Mouse (Mus musculus) kidney, postnatal 4 days (tissue): ENCODE results near the gene Fbxw11.
"Not testable (repeated sequence)": the region's sequence is repeated elsewhere in the genome, so short reads cannot be mapped to it uniquely, and the experiment has no call there.

ENCODE experiments used
- DNase-seq, 2 experiments: peaks; one replicate each; pipeline ENCODE4 v3.0.0; 2021; ENCODE audit warnings: mixed read lengths in 2 of 2

Fbxw11 gene

DNA sequence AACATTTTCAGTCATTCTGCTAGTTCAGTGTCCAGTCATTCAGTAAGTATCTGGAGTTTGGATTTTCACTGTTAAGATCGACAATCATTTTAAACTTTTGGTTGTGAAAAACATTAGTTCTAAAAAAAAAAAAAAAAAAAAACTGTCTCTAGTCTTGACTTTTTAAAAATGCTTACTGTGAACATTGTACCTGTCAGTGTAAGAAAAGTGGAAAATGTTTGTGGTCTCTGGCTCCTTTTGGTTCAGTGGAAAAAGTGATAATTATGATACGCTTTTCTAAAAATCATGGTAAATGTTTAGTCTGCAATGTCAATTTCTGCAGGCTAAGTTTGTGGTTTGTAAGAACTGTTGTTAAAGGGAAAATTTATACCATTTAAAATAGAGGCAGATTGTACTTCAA, 72.4 kb downstream of the Fbxw11 start:
- DNase-seq: no peak

DNA sequence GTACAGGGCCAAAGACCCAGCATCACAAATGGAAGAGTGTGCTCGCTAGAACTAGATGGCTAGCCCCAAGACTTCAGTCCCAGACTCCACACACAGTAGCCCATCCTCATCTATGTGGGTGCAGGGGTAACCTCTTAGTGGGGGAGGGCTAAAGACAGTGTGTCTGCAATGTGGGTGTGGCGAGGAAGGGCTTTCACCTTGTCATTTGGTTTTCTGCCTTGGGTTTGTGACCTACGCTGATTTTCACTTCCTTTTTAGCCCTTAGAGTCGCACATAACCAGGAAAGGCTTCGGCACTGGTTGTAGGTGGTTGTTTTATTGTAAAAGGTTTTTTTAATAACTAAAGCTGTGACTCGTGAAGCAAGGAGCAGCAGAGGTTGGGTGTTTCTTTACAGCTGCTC, 73.0 kb downstream of the Fbxw11 start:
- DNase-seq: no peak

DNA sequence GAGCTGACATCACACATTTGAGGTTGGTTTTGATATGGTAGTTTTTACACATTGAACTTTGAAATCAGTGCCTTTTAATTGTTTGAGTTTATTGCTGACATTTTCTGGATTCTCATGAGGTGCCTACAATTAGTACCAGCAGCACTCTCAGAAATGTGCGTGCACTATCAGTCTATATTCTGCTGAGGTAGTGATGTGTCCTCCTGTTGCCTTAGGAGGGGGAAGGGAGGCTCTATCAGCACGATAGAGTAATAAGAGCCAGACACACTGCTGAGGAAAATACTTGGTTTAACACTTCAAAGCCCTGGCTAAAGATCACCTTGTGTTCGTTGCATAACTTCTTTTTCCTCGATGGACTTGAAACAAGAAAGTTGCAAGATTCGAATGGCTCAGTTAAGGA, 73.4 kb downstream of the Fbxw11 start:
- DNase-seq: no peak

DNA sequence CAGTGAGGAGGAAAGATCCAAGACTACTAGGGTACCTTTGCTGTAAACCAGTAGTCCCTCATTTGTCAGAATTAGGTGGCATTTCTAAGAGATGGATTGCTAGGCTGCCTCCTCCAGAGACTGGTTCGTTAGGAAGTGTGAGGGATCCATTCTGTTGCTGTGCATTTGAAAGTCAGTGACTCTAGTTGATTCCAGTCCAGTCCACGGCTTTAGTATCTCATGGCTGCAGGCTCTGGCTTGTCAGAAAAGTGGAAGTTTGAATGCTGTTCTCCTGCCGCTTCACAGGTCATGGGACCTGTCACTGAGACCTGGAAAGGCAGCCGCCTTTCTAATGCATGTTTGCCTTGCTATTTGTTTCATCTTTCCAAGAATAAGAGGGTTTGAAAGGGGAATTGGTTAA, 74.4 kb downstream of the Fbxw11 start:
- DNase-seq: no peak

DNA sequence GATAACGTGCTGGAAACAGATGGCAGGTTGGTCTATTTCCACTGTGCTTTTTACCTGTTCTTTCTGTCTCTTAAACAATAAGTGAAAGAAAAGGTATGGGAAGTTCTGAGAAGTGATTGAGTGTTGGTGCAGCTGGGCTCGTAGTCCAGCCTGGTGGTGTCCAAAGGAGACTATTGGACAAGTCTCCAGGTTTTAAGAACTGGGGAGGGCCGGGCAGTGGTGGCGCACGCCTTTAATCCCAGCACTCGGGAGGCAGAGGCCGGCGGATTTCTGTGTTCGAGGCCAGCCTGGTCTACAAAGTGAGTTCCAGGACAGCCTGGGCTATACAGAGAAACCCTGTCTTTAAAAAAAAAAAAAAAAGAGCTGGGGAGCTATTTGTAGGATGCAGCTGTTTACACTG, 75.2 kb downstream of the Fbxw11 start:
- not testable (repeated sequence) for DNase-seq

- peak; percentile 57 to 69 for DNase-seq
Measured at GRCm38 (mm10) chr11:32718371-32718770, 75.8 kb downstream of the Fbxw11 start.

DNA sequence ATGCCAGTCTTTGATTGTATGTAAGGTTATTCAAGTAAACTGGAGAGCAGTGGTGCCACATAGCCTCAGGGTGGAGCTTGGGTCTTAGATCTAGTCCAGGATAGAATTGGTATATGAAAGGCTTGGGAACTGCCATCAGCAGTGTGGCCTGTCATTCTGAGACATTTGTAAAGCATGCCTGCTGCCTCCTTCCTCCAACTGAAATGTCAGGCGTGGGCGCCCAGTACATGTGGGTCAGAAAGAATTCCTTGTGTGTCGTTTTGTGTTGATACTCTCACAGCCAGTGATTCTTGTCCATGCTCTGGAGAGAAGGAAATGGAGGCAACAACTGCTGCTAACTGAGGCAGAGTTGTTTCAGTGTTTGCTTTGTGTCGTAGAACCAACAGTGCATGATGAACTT, 76.5 kb downstream of the Fbxw11 start:
- DNase-seq: no peak

GRCm38 (mm10) chr11:32722653-32723052, 80.1 kb downstream of the Fbxw11 start:
- DNase-seq: no peak

DNA sequence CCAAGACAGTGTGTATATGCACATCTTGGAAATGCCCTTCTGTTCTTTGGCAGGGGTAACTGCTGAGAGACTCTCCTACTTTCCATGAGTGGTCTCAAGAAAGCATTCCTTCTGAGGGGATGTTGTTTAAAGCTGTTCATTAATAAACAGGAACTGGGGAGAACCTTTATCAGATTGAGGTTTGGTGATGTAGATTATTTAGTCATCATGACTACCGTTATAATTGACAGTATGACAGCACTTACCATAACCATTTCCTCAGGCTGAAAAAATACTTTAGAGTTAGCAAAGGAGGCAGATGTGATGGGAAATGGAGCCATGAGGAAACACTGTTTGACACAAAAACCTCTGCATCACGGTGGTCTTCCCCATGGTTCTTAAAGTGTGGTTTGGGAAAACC, 80.8 kb downstream of the Fbxw11 start:
- DNase-seq: no peak

DNA sequence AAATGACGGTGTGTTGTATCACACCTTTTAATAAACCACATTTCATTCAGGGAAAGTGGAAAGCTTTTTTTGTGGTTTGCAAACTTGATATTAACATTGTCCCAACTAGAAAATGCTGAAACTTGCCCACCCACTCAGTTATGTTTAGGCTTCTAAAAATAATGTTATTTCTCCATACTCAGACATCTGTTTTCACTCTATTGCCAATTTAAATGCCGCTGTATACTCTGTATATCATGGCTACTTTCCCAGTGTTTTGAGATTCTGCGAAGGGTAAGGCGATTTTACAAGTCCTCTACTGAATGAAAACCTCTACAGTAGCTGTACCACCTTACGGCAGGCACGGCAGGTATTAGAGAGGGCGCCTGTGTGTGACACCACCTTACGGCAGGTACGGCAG, 82.6 kb downstream of the Fbxw11 start:
- DNase-seq: no peak

DNA sequence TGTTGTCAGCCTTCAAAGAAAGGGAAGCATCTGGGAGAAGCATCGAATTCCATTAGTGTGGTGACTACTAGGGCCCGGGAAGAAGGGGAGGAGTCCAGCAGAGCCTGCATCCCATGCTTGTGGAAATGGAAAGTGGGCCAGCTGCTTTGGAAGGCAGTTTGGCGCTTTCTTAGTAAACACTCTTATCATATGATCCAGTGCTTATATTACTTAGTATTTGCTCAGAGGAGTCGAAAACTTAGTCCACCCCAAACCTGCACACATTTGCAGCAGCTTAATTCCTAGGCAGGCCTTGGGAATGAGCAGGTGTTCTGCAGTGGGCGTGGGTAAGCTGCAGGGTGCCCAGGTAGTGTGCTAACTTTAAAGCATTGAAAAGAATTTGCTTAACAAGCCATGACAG, 89.9 kb downstream of the Fbxw11 start:
- peak in 1 of 2 experiments; percentile 25 for DNase-seq

- no peak for DNase-seq
Measured at GRCm38 (mm10) chr11:32733195-32733594, 90.7 kb downstream of the Fbxw11 start.

- DNase-seq: no peak
Measured at GRCm38 (mm10) chr11:32736371-32736770, 93.8 kb downstream of the Fbxw11 start.

DNA sequence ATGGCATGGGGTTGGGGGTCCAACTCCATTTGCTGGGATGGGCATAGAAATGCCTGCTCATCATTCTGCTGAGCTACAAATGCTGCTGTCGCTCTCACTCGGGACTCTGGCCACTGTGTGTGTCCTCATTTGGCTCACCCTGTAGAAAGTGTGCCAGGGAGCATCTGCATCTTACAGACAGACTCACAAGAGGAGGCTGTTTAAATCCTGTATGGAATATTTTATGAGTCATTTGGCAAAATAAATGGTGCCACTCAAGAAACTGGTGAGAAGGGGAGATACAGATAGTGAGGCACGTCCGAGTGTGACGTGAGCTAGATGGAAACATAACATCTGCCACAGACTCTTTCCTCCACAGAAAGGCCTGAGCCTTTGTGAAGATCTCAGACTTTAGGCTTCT, 95.2 kb downstream of the Fbxw11 start:
- DNase-seq: no peak

DNA sequence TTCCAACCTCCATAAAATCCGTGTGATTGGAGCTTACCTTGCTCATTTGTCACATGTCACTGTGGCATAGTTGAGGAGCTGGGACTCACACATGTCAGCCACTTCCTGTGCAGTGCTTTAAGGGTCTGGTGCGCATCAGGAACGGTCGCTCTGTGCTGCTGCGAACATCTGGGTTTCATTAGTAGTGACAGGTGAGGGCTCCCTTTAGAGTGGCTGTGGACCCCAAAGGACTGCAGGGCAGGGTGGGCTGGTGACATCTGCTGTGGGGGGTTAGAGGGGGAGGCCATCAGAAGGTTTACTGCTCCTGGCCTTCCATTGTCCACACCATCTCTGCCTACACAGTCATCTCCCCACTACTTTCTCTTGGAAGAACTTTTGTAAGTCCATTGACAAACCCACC, 101.4 kb downstream of the Fbxw11 start:
- DNase-seq: no peak

DNA sequence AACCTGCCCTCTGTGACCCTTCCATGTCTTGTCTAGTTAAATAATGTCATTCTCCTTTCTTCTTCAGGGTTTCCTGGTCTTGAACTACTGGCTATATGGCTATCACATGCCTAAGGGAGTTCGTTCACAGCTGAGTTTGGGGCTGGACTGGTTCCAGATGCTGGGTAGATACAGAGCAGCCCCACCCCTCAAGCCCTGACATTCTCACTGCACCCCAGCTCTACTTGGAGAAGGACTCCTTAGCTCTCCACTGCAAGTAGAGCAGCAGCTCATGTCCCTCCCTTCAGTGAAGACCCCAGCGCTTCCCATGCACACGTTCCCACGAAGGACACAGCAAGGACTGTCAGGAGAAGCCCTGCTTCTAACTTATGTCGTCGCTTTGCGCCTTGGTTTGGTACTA, 101.9 kb downstream of the Fbxw11 start:
- DNase-seq: no peak

GRCm38 (mm10) chr11:32745466-32745865, 102.9 kb downstream of the Fbxw11 start:
- no peak for DNase-seq

DNA sequence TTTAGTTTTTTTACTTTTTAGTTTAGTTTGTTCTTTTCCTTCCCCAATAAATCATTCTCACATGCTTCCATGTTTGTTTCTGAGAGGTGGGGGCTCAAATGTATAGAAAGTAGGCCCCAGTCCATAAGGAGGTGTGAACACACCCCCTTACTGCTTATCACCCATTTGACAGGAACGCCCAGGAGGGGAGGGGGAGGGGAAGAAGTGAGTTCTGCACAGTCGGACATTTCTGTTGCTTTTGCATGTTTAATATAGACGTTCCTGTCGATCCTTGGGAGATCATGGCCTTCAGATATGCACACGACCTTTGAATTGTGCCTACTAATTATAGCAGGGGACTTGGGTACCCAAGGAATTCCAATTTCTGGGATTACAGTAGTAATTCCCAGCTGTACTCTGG, 103.5 kb downstream of the Fbxw11 start:
- DNase-seq: no peak

DNA sequence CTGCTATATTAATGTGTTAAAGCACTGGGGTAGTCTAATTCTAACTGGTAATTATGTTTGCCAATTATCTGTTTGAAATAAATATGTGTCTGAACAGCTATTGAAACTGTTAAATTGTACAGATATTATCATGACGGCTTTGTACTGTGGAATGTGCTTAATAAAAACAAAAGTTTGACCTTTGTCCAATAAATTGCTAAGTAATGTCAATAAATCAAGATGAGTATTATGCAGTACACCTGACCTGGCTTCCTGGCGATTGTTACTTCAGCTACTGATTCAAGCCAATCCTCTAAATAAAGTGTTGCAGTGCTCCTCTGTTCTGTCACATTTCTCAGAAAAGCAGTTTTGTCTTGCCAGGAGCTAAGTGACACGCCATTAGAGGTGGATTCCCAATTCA, 104.0 kb downstream of the Fbxw11 start:
- DNase-seq: no peak

DNA sequence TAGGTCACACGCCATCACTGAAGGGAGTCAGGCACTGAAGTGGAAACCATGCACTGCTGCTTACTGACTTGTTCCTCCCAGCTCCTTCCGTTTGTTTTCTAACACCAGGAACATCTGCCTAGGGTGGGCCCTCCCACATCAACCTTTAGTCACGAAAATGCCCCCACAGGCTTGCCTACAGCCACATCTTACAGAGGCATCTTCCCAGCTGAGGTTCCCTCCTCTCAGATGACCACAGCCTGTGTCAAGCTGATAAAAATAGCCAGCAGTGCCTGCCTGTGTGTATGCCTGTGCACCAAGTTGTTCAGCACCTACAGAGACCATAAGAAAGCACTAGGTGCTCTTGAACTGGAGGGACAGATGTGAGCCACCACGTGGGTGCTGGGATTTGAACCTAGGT, 106.3 kb downstream of the Fbxw11 start:
- no peak for DNase-seq

GRCm38 (mm10) chr11:32751863-32752594, 109.5 kb downstream of the Fbxw11 start:
- DNase-seq: no peak

DNA sequence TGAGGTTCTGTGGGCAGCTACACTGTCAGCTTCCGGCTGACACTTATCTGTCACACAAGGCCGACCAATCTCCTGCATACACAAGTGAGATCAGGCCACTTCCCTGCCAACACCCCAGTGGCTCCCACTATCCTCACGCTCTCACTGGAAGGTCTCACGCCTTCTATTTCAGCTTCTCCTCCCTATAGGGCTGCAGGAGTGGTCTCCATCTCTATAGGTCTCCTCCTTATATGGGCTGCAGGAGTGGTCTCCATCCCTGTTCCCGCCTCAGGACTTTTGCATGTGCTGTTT, 110.0 kb downstream of the Fbxw11 start:
- no peak for DNase-seq

DNA sequence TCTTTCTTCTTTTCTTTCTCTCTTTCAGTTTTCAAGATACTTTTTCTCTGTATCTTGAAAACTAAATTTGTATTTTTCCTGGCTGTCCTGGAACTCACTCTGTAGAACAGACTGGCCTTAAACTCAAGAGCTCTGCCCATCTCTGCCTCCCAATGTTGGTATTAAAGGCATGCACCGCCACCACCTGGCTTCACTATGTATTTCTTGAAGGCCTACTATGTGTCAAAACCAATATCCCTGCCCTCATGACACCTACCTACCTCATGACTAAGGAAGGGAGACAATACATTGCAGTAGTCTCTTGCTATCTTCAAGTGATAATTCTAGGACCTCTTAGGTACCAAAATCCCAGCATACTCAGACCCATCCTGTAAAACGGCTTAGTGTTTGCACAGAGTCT, 110.8 kb downstream of the Fbxw11 start:
- no peak for DNase-seq

GRCm38 (mm10) chr11:32762773-32763172, 120.2 kb downstream of the Fbxw11 start:
- DNase-seq: no peak

DNA sequence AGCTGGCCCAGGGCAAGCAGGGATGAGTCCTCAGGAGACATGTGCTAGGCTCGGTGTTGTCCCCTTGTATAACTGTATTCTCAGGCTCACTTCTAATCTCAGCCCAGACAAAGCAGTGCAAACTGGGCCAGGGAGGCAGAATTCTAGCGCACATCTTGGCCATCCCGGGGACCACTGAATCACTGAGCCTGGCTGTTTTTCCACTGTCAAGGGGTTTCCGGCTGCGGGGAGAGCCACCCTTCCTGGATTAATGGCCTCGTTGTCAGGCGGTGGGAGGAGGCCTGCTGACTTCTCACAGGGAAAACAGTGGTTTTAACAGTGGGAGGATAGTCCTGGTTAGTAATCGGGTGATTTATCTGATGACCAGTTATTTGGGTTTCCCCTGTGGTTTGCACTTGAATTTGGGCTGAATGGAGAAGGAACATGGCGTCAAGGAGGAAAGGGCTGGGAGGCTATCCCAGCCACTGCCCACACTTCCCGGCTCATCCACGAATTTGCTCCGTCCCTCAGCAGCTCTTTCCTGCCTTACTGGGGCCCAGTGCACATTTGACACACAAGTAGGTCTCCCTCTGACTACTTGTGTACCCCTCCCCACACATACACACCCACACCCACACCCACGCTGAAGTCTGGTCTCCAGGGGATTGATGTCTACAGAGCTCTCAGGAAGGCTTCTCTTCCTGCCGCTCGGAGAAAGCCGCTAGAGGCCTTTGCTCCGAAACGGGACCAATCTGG, 125.1 kb downstream of the Fbxw11 start:
- DNase-seq: peak; percentile 61 to 74
